Mouse (Mus musculus) embryonic facial prominence, embryonic 12.5 days (tissue): ENCODE results near the gene Ralgapa2. TPM values are rescaled to one million over a fixed set of nuclear protein-coding genes. Genes with fewer than 3 reads are reported as not detected.
A peak's percentile ranks its signal among the peaks of the same experiment; 100 is the strongest.

Experiments
- ATAC-seq: fragments of 200-750 bp; cut with Nextera tagmentation; 2 replicates; pipeline ENCODE4 v1.8.0; 2017; ENCODE audit not compliant: insufficient number of reproducible peaks, insufficient read depth, low FRiP score, low TSS enrichment
- H3K27ac ChIP-seq: fragments of 300-500 bp; sonication (generic); 2 replicates; pipeline ENCODE4 v1.5.1; 2016; ENCODE audit warnings: mild to moderate bottlenecking
- H3K27me3 ChIP-seq: fragments of 300-500 bp; sonication (generic); 2 replicates; pipeline ENCODE4 v1.6.1; 2016; ENCODE audit warnings: mild to moderate bottlenecking, moderate library complexity
- H3K36me3 ChIP-seq: fragments of 300-500 bp; sonication (generic); 2 replicates; pipeline ENCODE4 v1.6.1; 2016; ENCODE audit warnings: mild to moderate bottlenecking
- H3K4me1 ChIP-seq: fragments of 300-500 bp; sonication (generic); 2 replicates; pipeline ENCODE4 v1.6.1; 2016
- H3K4me2 ChIP-seq: fragments of 300-500 bp; sonication (generic); replicated peaks from 2 replicates; pipeline ENCODE4 v1.6.1; 2016; ENCODE audit warnings: mild to moderate bottlenecking, moderate library complexity
- H3K4me3 ChIP-seq: fragments of 300-500 bp; sonication (generic); 2 replicates; pipeline ENCODE4 v1.5.1; 2016; ENCODE audit warnings: mild to moderate bottlenecking
- H3K9ac ChIP-seq: fragments of 300-500 bp; sonication (generic); 2 replicates; pipeline ENCODE4 v1.6.1; 2016; ENCODE audit warnings: mild to moderate bottlenecking, moderate library complexity
- H3K9me3 ChIP-seq: fragments of 300-500 bp; sonication (generic); 2 replicates; pipeline ENCODE4 v1.6.1; 2016; ENCODE audit warnings: mild to moderate bottlenecking, moderate library complexity
- WGBS: fragments of 180-500 bp; shearing (Covaris S2); methylation state at CpG from one replicate; pipeline ENCODE4 v1.1.7; 2016; 5-methylcytosine and 5-hydroxymethylcytosine counted together
- polyA plus RNA-seq: library from polyadenylated mRNA; unstranded; fragments of >200 nt; fragmentation: Nextera tagmentation; extraction: Ambion mirVana; gene quantifications from 2 replicates; pipeline ENCODE4 v1.2.1, GENCODE M21; 2016

Gene Ralgapa2
- polyA plus RNA-seq, 1 experiment from 2014 or later: 10.0 TPM

- Histone ChIP-seq H3K4me1 (no peaks in the 10 kb centered on the region), H3K9me3 (no peaks in the 10 kb centered on the region), H3K36me3 (no peaks in the 10 kb centered on the region), H3K27ac (no peak overlapping the region), H3K4me3 (no peak overlapping the region), H3K9ac (no peak overlapping the region), H3K4me2 (no peak overlapping the region), H3K27me3 (no peaks in the 10 kb centered on the region)
- WGBS: 86% methylated on average over 2 of the region's 2 CpGs
- no peak for ATAC-seq
Measured at GRCm38 (mm10) chr2:146425235-146425634, 86.9 kb downstream of the Ralgapa2 start.

GRCm38 (mm10) chr2:146423710-146424301 lies 88.3 kb downstream of the Ralgapa2 start:
- WGBS: 76% methylated on average over 4 of the region's 4 CpGs
- no peaks in the 10 kb centered on the region for H3K36me3 ChIP-seq

GRCm38 (mm10) chr2:146423032-146423691 lies 89.0 kb downstream of the Ralgapa2 start:
- WGBS: 91% methylated on average over 5 of the region's 5 CpGs
- H3K27me3 ChIP-seq: no peaks in the 10 kb centered on the region
- no peak for ATAC-seq
- no peaks in the 10 kb centered on the region for H3K4me1 ChIP-seq
- no peaks in the 10 kb centered on the region for H3K9me3 ChIP-seq
- H3K4me3 ChIP-seq: no peak overlapping the region
- no peak overlapping the region for H3K9ac ChIP-seq
- H3K36me3 ChIP-seq: no peaks in the 10 kb centered on the region
- H3K4me2 ChIP-seq: no peak overlapping the region
- no peak overlapping the region for H3K27ac ChIP-seq

More at GRCm38 (mm10) chr2:146423710-146424301, 88.3 kb downstream of the Ralgapa2 start:
- no peak overlapping the region for H3K4me3 ChIP-seq
- no peak overlapping the region for H3K4me2 ChIP-seq
- no peak for ATAC-seq
- no peaks in the 10 kb centered on the region for H3K4me1 ChIP-seq
- no peaks in the 10 kb centered on the region for H3K9me3 ChIP-seq
- H3K9ac ChIP-seq: no peak overlapping the region
- no peak overlapping the region for H3K27ac ChIP-seq
- no peaks in the 10 kb centered on the region for H3K27me3 ChIP-seq

- Histone ChIP-seq H3K9ac (no peak overlapping the region), H3K4me2 (no peak overlapping the region), H3K4me3 (no peak overlapping the region), H3K27me3 (no peaks in the 10 kb centered on the region), H3K36me3 (no peaks in the 10 kb centered on the region), H3K27ac (no peak overlapping the region), H3K4me1 (0 out of 2 replicates have a peak, but pooled peaks cover 3% of the 10 kb centered on the region), H3K9me3 (no peaks in the 10 kb centered on the region)
- no peak for ATAC-seq
- 81% methylated on average over 2 of the region's 2 CpGs for WGBS
Measured at GRCm38 (mm10) chr2:146416283-146416682, 95.9 kb downstream of the Ralgapa2 start.

GRCm38 (mm10) chr2:146414484-146415291 lies 97.5 kb downstream of the Ralgapa2 start:
- H3K4me1 ChIP-seq: 0 out of 2 replicates have a peak, but pooled peaks cover 3% of the 10 kb centered on the region
- H3K27me3 ChIP-seq: no peaks in the 10 kb centered on the region
- peak; percentile 84; the same call in 1 of the 2 replicates for ATAC-seq
- WGBS: 41% methylated on average over 8 of the region's 8 CpGs
- no peak overlapping the region for H3K9ac ChIP-seq
- 0 out of 2 replicates have a peak overlapping the region, but pooled peaks have one; percentile 13 for H3K4me2 ChIP-seq
- H3K4me3 ChIP-seq: no peak overlapping the region
- no peaks in the 10 kb centered on the region for H3K9me3 ChIP-seq
- H3K36me3 ChIP-seq: no peaks in the 10 kb centered on the region
- no peak overlapping the region for H3K27ac ChIP-seq

GRCm38 (mm10) chr2:146412733-146413132 lies 99.4 kb downstream of the Ralgapa2 start:
- Histone ChIP-seq H3K27ac (no peak overlapping the region), H3K4me2 (no peak overlapping the region), H3K9ac (no peak overlapping the region), H3K27me3 (no peaks in the 10 kb centered on the region), H3K4me1 (0 out of 2 replicates have a peak, but pooled peaks cover 3% of the 10 kb centered on the region), H3K9me3 (no peaks in the 10 kb centered on the region), H3K4me3 (no peak overlapping the region), H3K36me3 (no peaks in the 10 kb centered on the region)
- no peak for ATAC-seq
- 53% methylated on average over 9 of the region's 9 CpGs for WGBS

GRCm38 (mm10) chr2:146411904-146412303 lies 100.2 kb downstream of the Ralgapa2 start:
- Histone ChIP-seq H3K9ac (no peak overlapping the region), H3K27me3 (no peaks in the 10 kb centered on the region), H3K9me3 (no peaks in the 10 kb centered on the region), H3K4me2 (no peak overlapping the region), H3K4me1 (0 out of 2 replicates have a peak, but pooled peaks cover 3% of the 10 kb centered on the region), H3K36me3 (no peaks in the 10 kb centered on the region), H3K4me3 (no peak overlapping the region), H3K27ac (no peak overlapping the region)
- no peak for ATAC-seq
- 77% methylated on average over 5 of the region's 5 CpGs for WGBS

GRCm38 (mm10) chr2:146407078-146407477 lies 105.1 kb downstream of the Ralgapa2 start:
- ATAC-seq: no peak
- no peaks in the 10 kb centered on the region for H3K36me3 ChIP-seq
- H3K27ac ChIP-seq: no peak overlapping the region
- no peak overlapping the region for H3K4me2 ChIP-seq
- no peak overlapping the region for H3K9ac ChIP-seq
- H3K4me3 ChIP-seq: no peak overlapping the region
- no peaks in the 10 kb centered on the region for H3K4me1 ChIP-seq
- WGBS: 88% methylated on average over 4 of the region's 4 CpGs
- no peaks in the 10 kb centered on the region for H3K9me3 ChIP-seq
- H3K27me3 ChIP-seq: no peaks in the 10 kb centered on the region

- no peaks in the 10 kb centered on the region for H3K27me3 ChIP-seq
- ATAC-seq: peak; percentile 80; the same call in 1 of the 2 replicates
- H3K27ac ChIP-seq: no peak overlapping the region
- no peak overlapping the region for H3K4me3 ChIP-seq
- no peaks in the 10 kb centered on the region for H3K9me3 ChIP-seq
- no peaks in the 10 kb centered on the region for H3K4me1 ChIP-seq
- H3K36me3 ChIP-seq: no peaks in the 10 kb centered on the region
- H3K4me2 ChIP-seq: no peak overlapping the region
- no peak overlapping the region for H3K9ac ChIP-seq
Measured at GRCm38 (mm10) chr2:146401588-146401987, 110.6 kb downstream of the Ralgapa2 start.

GRCm38 (mm10) chr2:146400738-146401137 lies 111.4 kb downstream of the Ralgapa2 start:
- Histone ChIP-seq H3K4me1 (no peaks in the 10 kb centered on the region), H3K9me3 (no peaks in the 10 kb centered on the region), H3K36me3 (no peaks in the 10 kb centered on the region), H3K27ac (no peak overlapping the region), H3K9ac (no peak overlapping the region), H3K4me3 (no peak overlapping the region), H3K27me3 (no peaks in the 10 kb centered on the region), H3K4me2 (no peak overlapping the region)
- no peak for ATAC-seq
- 44% methylated on average over 2 of the region's 2 CpGs for WGBS

- Histone ChIP-seq H3K4me3 (no peak overlapping the region), H3K4me1 (no peaks in the 10 kb centered on the region), H3K4me2 (no peak overlapping the region), H3K27ac (no peak overlapping the region), H3K9ac (no peak overlapping the region), H3K9me3 (no peaks in the 10 kb centered on the region), H3K27me3 (no peaks in the 10 kb centered on the region), H3K36me3 (no peaks in the 10 kb centered on the region)
- ATAC-seq: no peak
- 91% methylated on average over 6 of the region's 6 CpGs for WGBS
Measured at GRCm38 (mm10) chr2:146398211-146398865, 113.8 kb downstream of the Ralgapa2 start.
